Mouse (Mus musculus): ENCODE measurements at regions not wholly inside any gene's neighbourhood (a gene's known extent, or its start where the extent isn't known, plus 50 kb on each side); places are given as distances from the start of the nearest gene placed in this dataset.

DNA sequence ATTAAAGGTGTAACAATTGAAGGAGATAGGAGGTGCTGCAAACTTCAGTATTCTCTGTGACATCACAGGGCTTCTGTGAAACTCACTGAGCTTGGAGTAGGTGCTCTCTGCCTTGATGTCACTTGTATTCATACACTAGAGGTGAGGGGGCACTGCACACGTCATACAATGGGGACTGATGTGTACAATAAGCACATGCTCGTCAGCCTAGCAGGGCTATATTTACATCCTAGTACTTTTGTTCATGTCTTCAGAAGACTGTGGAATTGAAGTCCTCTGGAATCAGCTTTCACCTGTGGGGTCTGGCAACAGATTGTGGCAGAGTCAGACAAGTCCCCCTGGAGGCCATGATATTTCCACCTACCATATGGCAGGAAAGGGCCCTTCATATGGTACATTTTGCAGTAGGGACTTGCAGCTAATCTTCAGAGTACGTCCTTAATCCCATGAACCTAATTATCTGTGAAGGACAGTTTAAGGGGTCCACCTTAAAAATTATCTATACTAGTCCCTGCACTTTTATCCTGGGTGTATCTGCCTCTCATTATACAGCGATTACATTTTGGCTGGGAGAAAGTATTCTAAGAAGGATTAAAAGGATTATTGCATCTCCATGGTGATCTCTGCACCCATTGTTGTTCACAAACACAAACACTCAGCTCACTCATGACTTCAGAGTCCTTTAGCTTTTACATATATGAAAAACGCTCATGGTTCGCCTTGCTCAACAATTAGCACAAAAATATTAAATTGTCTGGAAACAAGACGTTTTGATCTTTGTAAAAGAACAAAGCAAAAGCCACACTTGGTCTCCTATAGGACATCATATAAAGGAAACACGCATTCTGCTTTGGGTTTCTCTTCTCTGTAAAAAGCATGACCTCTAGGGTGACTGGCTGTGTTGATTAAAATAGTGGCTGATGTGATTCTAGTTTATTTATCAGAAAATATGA is 324.1 kb upstream of the Itga1 start:
- DNase-seq: no peak

DNA sequence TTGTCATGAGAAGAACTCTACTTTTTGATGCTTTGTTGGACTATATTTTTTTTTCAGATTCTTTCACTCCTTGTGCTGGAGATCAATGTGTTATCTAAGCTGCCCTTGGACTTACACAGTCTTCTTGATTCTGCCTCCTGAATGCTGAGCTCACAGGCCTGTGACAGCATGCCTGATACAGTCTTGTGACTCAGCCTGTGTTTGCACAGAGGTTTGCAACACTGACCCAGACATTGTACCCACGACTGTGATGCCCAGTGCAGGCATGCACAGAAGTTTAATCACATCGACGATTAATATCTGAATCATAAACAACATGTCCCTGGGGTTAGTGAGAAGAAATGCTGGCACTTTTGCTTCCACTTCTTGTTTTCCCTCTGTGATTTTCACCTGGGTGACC is 322.0 kb upstream of the Itga1 start:
- peak; percentile 2 for DNase-seq

DNA sequence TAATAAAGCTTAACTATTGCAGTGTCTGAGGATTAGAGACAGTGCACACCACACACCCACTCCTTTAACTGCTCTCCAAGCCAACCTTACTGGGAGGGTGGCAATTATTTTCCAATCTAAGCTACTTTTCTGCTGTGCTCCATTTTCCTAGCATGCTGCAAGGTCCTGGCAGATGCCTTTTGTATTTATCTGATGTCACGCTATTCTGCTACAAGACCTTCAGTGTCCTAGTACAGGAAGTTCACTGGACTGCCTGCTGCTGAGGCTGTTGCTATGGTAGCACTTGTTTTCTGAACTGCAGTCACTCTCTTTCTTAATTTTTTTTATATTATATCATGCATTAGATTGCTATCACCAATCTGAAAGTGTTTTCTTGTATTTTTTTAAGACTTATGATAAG is 319.7 kb upstream of the Itga1 start:
- no peak for DNase-seq

DNA sequence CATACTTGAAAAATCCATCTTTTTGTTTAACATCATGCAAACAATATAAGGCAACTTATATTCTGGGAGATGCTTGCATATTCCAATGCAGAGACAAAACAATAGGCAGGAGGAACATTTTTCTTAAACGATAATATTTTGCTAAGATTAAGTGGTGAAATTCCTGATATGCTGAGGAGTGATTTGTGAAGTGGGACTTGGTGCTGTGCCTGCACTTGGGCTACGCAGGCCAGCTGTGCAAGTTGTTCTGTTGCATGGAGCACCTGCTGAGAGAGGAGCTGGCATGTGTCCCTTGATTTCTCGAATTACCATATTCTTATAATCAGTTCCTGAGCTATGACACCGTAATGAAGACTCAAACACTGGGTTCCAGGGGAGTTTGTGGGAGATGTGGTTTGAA is 316.1 kb upstream of the Itga1 start:
- DNase-seq: no peak

DNA sequence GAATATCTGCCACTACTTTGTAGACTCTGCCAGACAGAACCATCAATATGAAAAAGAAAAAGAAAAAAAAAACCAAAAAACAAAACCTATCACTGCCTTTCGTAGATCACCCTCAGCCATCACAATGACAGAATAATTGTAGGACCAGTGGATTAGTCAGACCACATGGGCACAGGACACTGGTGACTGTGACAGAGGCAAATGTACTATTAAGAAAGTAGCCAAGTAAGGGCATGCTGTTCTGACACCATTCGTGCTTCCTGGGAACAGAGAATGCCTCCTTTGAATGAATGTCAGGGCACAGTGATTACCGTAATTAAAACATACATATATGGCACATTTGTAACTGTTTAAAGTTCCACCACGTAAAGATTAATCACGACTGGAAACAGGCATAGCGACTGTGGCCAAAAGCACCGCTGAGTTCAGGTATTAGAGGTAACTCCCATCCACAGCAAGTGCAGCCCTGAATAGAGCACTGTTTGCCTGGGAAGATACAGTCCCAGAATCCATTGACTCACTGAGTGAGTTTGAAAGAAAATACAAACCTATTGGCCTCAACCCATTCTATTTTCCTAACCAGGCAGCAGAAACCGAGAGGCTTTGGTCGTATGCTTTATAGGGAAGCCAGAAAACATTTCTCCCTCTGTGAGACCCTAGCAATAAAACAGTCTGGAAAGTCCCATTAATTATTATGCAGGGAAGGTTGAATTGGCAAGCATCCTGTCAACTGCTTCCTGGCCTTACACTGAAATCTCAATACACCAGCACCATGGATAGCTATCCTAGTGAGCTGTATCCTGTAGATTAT is 312.2 kb upstream of the Itga1 start:
- no peak for DNase-seq

DNA sequence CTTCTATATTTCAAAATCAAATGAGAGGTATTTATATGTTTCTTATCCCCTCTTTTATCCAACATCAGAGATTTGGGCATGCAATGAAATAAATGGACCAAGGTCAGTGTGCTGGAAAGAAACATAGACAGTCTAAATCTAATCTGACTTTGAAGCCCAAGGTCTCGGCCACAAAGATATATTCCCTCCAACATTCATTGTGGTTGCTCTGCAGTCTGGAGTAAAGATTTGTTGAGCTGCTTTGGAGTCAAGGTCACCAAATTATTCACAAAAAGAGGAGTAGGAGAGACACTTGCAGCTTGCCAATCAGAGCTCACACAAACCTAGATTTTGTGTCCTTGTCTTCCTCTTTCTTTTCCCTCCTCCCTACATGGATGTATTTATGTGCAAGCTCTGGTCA is 304.2 kb upstream of the Itga1 start:
- DNase-seq: peak; percentile 27

DNA sequence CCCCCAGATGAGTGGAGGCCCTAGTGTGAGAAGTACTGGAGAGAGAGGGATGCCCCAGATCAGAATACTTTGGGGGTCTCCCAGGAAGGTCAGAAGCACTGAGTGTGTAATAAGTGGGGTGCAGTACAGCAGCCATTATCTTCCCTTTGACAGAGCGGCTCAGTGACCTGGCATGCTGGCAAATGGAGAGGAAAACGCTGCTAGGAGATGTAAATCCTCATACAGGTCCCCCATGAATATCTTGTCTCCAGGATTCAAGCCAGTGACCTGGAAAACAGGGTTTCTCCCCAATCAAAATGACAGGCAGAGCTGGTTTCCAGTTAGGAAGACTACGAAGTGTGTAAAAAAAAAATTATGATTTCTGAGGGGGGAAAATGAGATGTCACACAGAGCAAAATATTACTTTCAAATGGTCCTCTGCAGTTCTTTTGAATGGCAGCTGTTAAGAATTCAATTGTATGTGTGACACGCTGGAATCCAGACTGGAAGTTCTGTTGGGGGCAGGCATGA is 299.0 kb upstream of the Itga1 start:
- no peak for DNase-seq

DNA sequence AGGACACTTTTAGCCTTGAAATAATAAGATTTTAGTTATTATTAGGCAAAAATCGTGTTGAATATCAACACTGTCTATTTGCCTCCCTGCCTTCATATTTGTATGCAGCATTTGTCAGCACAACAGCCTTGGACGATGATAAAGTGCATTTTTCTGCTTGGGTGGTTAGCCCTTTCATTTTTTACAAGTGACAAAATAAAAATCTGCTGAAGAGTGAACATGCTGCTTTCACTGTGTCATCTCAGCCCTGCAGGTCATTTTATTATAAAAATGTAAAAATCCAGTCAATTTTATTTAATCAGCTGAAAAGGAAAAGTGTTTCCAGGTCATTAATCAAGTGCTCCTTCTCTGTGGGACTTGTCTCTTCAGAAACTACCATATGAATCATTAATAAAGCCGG is 277.9 kb upstream of the Itga1 start:
- DNase-seq: peak; percentile 15

DNA sequence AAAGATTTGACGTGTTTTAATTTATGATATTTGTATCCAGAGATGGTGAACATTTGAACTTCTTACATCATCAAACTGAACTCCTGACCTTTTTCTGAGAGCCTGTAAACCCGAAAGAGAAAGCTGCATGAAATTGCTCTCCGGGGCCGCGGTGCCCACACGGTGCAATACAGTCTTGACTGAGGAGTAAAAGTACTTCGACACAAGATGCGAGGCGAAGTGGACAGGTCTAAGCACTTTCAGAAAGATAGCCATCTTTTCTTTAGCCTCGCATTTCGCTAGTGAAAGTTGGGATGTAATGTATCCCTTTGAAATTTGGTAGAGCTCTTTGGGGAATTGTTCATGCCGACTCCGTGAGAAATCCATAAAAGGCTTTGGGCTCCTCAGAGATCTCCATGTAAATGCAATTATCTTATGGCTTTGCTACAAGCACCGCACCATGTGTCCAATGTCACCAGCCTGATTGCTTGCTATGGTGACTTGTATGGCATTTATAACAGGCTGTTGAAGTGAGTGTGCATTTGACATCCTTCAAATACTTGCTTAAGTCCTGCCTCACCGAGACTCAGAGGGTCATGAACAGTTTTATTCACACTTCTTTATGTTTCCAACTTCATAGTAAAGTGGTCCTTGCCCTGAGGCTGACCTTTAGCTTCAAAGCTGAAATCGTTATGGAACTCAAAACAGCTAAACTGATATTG is 274.6 kb upstream of the Itga1 start:
- no peak for DNase-seq

DNA sequence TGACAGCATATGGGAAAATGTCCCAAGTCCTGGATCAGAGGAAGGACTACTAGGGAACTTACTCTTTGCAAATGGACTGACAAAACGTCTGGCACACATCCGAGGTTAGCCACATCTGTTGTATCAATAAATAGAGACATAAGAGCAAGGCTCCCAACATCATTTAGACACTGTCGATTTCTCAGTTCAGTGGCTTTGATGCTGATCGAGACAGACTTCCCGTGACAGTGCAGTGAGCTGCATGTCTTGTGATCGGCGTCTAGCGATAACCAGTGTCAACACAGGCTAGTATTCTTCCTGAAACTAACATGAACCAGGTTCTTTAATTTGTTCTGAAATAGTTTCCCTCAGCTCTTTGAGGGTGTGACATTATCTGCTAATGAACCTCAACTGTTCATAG is 259.7 kb upstream of the Itga1 start:
- no peak for DNase-seq

DNA sequence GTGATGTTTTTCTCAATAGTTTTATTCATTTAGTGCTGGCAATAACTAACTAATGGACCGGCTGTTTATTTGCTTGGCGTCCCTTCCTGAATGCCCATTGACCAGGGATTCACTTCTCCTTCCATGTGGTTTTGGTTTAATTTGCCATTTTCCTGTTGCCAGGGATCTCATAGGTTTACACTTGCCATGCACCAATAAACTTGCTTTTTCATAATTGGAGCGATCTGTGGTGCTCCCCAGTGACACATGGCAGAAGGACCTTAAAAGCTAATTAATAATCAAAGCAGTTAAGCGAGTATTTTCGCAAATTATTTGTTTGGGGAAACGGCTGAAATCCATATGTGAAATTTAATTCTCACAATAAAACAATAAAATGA is 245.2 kb upstream of the Itga1 start:
- DNase-seq: no peak

DNA sequence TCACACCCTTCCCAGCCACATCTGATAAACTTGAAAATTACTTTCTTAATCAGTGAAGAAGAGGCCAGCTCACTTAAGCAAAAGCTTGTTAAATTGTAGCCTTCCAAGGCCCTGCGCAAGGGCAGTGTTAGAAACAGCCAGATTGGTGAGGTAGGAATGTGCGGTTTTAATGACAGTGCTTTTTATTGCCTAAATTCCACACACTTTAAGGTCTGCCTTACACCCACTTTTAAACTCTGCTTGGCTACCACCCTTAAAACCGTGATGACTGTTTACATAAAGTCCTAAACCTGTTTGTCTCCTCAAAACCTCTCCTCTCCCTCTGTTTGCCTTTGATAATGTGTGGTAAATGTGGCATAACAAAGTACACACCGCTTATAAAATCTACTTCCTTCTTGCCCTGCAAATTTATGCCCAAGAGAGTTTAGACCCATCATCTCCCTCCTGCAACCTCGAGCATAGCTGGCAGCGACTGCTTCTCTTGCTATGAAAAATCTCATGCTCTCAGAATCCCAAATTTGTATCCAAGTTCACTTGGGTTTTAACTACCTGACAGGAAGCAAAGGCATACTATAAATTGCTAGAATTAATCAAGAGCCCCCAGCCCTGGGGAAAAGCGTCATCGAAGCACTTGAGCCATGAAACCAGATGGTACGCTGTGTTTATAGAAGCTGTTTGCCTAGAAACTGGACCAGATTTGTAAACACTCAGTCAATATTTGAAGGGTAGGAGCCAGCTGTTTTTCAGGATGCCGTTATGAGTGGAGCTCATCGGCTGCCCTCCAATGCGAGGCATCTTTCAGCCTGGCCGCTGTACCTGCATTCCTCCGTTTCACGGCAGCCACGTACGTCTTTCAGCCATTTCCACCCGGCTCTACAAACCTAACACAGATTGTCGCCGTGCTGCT is 244.6 kb upstream of the Itga1 start:
- no peak for DNase-seq

DNA sequence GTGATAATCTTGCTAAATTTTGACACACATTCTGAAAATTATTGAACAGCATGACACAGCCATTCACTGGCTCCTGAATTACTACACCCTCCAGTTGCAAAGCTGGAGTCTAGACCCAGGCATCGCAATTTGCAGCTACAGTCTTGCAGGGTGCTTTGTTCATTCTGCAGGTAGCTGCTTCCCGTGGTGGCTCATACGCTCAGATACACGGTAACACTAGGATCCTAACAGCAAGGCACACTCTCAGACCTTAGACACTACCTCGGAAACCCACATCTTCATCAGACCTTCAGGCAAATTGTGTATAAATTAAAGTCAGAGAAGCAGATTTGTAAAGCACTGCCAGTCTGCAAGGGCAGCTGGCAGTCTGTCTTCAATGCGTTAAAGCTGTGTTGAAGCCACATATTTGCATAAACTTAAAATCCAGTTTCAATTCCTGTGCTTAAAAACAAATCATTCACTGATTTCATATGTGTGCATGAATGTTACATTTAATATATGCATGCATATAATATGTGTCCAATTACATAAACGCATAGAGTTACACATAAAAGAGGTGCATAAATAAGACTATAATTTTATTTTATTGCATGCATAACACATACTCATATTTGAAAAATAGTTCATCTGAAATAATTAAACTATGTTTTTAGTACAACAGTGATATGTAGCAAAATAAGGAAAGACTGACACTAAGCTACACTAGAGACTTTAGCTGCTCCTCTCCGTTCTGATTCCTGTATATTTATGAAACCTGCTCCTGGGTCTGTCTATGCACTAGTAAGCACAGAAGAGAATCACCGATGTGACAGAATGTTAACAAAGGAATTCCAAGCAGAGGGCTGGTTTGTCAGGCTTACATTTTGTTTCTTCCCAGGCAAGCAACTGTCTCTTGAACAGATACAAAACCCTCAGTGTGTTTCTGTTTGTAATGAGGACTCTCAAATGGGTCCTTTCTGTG is 227.5 kb upstream of the Itga1 start:
- DNase-seq: no peak

DNA sequence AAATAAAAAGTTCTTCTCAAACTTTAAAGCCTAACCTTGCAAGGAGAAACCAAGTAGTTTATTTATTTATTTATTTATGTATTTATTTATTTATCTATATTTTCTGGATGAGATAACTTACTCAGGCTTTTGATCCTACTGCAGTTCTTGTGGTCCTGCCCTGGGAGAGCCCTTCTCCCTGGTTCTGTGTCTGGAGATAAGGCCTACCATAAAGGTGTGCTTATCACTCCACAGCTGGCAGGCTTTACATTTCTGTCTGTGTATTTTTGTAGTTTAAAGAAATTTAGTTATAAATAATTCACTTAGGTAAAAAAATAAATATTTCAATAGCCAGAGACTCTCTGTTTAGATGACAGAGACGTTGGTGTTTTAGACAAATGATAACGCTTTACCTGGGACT is 224.5 kb upstream of the Itga1 start:
- no peak for DNase-seq

DNA sequence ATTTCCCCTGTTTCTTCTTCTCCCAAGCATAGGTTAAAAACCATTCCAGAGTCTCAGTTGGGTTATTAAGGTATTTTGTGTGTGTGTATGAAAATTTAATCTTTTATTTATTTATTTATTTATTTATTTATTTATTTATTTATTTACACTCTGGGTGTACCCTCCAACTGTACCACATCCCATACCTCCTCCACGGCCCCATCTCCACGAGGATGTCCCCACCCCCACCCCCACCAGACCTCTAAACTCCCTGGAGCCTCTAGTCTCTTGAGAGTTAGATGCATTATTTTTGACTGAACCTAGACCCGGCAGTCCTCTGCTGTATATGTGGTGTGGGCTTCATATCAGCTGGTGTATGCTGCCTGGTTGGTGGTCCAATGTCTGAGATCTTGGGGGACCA is 214.9 kb upstream of the Itga1 start:
- no peak for DNase-seq

DNA sequence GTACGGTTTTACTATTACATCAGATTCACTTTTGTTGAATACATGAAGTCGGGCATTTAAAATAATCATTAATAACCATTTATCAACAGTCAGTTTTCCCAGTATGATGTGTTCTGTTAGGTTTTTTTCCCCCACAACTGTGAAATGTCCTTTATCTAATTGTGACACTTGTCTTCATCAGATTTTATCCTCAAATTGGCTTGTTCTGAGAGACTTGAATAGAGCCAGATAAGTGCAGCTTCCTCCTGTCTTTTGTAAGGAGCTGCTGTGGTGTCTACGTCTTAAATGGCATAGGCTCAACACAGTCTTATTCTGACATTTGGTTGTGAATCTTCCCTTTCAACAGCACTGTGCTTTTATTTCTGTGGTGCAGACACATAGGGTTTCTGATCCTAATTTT is 206.8 kb upstream of the Itga1 start:
- no peak for DNase-seq

DNA sequence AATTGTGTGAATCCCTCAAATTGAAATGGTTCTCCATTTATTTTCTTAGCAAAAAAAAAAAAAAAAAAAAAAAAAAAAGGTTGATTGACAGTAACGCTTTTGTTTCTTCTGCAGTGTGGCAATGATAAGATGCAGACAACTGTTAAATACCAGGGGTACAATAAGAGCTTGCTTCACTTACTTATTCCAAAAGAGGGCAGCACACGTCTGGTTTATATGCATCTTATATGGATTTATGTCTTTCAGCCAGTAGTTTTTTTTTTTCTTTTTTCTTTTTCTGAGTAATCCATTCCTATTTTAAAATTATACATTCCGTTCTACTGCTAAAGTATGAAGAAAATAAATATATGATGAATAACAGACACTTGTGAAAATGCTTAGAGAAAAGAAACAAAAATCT is 185.6 kb upstream of the Itga1 start:
- peak; percentile 12 for DNase-seq

DNA sequence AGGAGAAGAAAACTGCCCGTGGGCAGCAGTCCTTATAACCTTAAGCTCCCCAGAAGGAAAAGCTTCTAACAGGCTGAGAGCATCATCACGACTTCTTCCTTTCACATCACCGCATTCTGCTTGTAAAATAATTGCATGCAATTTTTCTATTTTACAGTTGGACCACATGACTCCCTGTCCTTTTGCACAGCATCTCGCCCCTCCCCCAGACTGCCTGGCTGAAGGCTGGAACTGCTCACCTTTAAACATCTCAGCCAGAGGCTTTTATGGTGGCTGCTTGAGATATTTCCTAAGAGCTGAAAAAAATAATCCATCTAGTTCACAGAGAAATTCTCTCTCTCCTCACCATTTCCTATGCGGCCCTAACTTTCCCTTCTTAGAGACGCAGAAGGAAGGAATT is 164.4 kb upstream of the Itga1 start:
- no peak for DNase-seq

DNA sequence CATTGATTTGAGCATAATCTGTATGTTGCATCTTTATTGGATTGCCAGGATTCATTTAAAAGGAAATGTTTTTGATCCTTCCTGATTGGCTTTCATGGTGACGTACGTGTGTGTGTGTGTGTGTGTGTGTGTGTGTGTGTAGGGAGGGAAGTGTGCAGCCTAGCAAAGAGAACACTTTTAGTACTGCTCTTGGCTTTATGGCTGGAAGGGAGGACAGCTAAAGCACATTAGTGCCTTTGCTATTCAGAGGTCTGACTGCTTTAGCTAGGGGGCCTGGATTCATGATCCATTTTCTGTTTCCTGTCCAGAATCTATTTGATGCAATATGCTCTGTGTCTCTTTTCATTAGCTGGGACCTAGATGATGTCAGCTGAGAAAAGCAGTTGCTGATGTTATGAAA is 155.6 kb upstream of the Itga1 start:
- no peak for DNase-seq

DNA sequence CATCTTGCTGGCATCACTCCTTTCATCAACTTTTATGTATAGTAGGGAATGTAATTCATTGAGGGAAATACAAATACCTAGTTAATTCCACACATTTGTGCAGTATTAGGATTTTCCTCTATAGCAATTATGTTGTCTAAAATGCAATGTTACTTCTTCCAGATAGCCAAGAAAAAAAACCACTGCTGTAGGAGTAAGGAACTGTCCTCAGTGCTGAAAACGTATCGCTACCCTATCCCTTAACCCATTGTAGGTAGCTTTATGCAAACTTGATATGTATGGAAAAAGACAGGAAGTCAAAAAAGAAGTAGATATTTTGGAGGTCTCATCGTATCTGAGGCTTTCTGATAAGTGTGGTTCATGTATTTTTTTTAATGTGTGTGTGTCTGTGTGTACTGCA is 150.8 kb upstream of the Itga1 start:
- no peak for DNase-seq

DNA sequence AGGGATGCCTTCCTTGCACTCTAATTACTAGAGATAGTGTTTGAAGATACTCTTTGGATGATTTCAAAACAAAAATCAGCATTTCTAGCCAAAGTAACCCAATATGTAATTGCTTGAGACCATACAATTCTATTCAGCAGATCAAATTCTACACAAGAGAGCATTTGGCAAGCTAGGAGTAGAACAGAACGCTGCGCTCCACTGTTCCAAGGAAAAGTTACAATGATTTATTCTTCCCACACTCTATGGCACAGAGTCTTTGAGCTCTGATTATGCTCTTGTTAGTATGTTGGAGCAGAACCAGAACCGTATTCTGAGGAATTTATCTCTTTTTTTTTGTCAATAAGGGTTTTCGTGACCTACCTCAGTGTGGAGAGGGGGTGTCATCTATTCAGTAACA is 130.2 kb upstream of the Itga1 start:
- DNase-seq: no peak
